Mouse (Mus musculus) urinary bladder, postnatal 36 days (tissue): ENCODE data around the gene AC170998.1.
A peak's percentile ranks its signal among the peaks of the same experiment; 100 is the strongest.
"Not testable (repeated sequence)": the region's sequence is repeated elsewhere in the genome, so short reads cannot be mapped to it uniquely, and the experiment has no call there.

ENCODE experiments used
- DNase-seq, 2 experiments: peaks; one replicate each; pipeline ENCODE4 v3.0.0; 2022; ENCODE audit warnings: low spot score in 2 of 2, mixed read lengths in 1 of 2

AC170998.1 gene

DNA sequence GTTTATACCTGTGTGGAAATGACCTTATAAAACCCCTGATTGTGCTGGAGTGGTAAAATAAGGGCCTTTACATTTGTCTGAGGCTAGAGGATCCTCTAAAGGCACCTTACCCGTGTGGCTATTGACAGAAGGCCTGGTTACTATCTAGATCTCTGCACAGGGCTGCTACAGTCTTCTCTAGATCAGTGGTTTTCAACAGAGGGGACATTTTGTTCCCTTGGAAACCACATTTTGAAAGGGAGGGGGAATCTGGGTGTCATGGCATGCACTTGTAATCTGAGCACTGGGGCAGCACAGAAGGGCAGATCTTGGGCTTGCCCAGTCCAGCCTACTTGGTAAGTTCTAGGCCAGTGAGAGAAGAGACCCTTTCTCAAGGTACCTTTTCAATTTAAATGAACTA, 19.2 kb upstream of the AC170998.1 start:
- no peak for DNase-seq

DNA sequence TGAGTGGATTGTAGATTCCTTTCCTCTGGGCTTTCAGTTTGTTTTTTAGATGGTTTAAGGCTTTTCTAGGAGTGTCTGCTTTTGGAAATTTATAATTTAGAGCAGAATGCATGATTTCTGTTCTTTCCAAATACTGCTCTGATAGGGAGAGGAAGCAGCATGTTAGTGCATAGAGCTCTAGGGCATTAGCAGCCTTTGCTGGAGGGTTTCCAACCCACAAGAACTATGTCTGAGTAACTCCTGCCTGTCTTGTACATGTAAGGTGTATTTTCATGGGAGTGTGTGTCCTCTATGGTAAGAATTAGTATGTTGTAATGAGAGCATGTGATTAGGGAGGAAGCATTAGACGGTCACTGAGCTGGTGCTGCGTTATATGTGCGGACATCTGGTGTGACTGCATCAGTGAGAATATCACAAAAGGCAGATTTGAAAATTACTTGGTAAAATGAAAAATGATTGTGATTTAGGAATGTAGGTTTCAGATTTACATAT, 18.7 kb upstream of the AC170998.1 start:
- no peak for DNase-seq

DNA sequence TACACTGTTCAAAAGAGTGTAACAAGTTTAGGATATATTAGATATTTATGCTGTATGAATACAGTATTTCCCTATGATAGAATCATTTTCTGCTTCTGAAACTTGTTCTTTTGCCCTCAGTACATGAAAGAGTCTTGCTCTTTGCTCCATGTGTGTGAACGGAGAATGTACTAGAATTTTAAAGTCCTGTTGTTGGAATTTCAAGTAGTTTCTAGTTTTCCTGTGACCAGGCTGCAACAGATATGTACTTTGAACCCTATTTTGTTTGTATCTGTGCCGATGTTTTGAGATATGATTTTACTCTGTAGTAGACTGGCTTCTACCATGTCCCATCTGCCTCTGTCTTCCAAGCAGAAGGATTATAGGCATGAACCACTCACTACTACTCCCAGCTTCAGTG, 18.1 kb upstream of the AC170998.1 start:
- no peak for DNase-seq

DNA sequence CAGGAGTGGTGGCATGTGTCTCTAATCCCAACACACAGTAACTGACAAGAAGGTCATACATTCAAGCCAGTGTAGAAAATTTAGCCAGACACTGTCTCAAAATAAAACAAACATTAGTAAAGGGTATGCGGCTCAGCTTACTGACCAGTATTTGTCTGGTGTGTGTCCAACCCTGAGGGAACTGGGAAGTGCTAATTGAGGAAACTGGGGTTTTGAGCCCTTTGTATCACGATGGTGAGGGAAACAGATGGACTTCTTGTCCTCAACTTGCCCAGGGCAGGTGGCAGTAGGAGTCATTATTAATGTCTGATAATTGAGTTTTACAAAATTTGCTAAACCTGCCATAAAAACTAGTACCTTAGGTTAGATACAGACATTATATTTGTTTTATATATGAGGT, 16.9 kb upstream of the AC170998.1 start:
- no peak for DNase-seq

DNA sequence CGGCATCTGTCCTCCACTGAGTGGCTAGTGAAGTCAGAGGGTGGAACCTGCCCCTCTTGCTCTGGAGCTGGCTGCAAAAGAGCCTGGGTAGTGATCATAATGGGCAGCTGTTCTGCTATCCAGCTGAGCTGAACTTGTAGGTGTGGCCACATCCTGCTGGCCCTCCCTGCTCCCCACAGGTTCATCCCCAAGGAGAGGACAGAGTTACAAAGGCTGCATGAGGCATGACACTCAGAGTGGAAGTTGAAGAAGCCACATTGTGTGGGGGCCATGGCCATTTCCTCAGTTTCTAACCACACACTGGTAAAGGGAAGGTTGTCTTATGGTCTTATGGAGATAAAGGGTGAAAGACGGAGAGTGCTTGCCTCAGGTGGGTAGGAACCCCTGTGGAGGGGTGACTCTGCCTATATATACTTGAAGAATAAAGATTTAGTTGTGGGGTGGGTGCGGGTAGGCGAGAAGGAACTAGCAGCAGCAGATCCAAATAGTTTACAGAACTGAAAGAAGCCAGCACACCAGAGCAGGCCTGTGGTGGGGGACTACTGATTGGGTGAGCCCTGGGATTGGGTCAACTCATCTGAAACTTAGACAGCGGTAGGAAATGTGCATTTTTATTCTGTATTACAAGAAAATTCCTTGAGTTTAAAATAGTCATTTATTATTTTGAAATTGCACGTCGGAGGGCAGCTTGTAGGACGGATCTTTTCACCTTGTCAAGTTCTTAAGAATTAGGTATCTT, 16.2 kb upstream of the AC170998.1 start:
- DNase-seq, result no peak

DNA sequence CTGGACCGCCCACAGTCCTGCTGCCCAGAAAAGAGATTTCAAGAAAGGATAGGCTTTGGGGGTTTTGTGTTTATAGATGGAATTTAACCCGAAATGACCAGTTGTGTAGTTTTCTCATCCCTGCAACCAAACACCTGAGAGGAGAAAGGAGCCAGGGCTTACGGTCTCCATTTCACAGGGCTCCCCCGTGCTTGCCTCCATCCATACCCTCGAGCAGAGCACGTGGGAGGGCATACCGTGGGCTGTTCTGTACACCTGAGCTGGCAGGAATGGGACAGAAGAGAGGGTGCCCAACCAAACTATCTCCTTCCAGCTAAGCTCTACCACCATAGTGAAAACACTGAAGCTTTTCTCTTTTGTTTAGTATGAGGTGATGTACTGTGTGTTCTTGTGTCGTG, 15.6 kb upstream of the AC170998.1 start:
- no peak for DNase-seq

DNA sequence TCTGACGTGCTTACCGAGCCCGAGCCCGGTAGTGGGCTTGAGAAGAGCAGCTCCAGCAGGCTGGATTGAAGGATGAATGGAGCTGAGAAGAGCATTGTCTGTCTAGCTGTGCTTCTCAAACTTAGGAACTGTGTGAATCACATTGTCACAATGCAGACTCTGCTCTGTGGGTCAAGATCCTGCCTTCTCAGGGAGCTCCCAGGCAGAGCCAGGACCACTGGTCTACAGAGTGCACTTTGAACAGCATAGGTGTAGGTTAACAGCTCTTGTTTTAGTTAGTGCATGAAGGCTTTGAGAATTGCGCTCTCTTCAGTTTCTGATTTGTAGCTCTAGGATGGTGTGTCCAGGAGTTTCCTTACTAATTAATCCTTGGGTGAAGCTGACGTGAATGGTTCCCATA, 14.6 kb upstream of the AC170998.1 start:
- DNase-seq, result no peak

DNA sequence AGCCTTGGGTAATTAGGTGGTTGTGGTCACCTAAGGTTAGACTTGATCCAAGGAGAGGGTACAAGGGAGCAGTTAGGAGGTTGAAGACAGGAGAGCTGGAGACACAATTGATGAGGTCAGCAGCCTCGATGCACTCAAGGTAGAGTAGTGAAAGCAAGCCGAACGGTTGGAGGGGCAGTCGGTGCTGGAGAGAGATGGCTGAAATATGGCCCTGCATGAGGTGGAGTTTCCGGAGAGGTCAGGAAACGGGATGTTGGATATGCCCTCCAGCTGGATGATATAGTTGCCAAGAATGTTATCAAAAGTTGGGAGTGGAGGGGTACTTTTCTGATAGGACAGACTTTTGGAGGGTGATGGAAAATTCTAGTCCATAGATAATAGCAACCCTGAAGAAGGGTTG, 13.6 kb upstream of the AC170998.1 start:
- DNase-seq, result no peak

DNA sequence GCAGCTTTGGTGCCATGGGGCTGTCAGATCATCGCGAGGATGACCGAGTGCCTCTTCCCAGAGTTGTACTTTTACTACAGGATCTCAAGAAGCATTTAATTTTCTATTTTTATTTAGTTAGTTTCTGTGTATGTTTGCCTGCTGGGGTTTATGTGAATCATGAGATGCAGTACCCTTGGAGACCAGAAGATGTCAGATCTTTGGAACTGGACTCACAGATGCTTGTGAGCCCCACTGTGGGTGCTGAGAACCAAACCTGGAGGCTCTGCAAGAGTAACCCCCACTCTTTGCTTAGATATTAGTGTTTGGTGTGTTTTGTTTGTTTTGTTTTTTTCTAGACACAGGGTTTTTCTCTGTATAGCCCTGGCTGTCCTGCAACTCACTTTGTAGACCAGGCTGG, 11.9 kb upstream of the AC170998.1 start:
- no peak for DNase-seq

DNA sequence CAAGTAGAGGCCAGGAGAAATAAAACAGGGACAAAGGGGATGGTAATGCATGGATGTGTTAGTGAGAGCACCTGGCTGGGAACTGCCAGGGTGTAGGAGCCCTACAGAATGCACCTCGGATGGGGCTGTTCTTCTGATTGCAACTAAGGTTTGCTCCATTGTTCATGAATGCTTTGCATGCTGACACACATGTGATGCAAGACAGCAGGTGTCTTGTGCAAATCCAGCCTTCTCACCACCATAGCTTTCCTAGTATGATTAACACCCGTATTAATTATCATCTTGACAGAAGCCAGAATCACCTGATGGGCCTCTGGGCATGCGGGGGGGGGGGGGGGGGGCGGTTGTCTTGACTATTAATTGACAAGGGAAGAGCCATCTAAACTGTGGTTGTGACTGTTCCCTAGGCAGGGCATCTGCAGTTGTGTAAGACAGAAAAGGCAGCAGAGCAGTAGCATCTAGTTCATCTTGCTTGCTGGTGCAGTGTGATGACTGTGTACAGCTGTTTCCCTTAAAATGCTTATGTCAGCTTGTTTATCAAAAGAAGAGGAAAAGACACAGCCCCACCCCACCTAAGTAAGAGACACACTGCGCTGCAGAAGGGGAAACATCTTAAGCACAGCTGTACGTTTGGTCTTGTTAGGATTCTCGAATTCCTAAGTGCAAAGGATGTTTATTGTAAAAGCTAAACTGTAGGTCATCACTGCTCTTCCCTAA, 9.9 kb upstream of the AC170998.1 start:
- DNase-seq, result no peak

DNA sequence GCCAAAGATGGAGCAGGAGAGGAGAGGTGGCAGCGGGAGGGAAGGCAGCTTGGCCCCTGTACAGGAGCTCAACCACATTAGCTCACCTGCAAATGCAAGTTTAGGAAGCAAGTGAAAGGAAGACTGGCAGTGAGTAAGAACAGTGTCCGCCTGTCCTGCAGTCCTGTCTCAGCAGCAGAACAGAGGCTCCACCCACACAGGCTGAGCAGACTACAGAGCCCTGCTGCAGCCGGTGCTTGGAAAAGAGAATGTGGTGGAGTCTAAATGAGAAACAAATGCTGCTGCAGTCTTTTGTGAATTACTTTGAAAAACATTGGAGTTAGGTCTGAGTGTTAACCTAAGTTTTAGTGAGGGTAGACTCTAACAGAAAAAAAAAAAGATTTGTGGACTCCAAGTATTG, 8.3 kb upstream of the AC170998.1 start:
- DNase-seq, result no peak

DNA sequence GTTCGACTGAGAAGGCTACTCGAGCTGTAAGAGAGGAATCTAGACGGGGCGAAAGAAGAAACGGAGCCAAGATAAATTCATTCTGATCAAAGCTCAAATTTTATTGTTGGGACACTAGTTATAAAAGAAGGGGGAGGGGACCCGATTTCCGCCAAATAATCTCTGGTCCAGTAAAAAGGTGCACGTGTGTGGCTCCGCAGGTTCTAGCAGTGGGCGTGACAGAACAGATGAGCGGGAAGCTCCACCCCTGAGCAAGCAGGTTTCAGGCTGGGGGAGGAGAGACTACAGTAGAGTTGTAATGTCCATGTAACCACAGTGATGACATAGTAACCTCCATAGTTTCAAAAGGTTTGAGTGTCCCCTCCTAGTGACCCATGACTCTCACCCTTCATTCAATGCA, 1.6 kb downstream of the AC170998.1 start:
- not testable (repeated sequence) for DNase-seq

DNA sequence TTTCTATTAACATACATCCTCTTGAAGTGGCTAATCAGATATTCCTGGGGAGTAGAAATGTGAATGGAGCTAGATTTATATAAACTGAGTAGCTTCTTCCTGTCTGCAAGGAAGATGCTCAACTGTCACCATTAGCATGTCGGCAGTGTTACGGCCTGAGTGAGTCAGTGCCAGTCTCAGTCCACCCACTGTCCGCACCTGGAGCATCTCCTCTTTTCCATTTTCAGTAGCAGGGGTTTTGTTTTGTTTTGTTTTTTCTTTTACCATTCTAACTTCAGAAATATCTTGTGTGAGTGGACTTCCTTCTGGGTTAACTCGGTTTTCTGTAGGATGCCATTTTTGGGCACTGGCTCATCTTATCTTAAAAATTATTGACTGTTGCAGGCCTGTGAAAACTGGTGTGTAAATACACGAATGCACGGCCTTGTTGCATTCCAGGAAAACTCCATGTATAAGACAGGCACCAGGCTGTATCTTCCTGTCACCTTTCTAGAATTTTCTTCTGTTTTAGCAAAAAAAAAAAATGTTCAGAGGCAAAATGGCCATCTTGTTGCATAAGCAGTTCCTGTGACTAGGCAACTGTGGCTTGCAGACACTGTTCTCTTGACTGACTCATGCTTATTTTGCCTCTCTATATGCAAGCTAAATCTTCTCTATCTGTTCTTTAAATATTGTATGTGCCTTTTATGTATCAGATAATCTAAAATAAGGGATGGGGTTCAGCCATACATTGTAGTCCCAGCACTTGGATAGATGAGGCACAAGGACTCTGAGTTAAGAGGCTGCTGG, 9.6 kb downstream of the AC170998.1 start:
- no peak for DNase-seq

DNA sequence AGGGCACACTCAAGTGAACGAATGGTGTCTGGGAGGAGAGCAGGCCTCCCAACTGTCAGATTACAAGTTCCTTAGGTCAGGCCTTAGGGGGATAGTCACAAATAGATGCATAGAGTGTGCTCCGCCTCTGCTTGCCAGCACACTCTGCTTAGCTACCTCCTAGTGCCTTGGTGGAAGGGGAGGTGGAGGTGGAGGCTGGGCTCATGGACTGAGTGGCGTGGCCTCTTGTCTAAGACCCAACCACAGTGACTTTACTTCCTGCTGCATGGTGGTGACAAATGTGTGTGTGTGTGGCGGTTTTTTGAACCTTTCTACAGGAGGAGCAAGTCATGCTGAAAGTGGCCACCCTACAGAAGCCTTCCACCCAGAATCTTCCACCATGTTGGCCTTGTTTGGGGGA, 10.6 kb downstream of the AC170998.1 start:
- DNase-seq, result no peak

DNA sequence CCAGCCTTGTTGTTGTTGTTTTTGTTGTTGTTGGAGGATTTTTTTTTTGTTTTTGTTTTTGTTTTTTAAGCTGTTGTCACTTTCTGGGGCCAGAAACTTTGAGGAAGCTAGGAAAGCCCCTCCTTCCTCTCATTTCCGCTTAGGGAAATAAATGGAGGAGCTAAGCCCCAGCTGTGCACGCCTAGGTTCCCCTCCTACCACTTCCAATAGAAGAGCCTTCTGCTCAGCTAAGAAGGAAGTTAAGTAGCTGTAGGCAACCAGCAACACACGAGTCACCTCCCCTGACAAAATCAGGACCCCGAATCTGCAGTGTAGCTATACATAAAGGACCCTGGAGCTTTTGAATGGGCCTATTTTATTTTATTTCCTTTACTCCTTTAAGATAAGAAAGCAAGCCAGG, 12.1 kb downstream of the AC170998.1 start:
- DNase-seq, result no peak

DNA sequence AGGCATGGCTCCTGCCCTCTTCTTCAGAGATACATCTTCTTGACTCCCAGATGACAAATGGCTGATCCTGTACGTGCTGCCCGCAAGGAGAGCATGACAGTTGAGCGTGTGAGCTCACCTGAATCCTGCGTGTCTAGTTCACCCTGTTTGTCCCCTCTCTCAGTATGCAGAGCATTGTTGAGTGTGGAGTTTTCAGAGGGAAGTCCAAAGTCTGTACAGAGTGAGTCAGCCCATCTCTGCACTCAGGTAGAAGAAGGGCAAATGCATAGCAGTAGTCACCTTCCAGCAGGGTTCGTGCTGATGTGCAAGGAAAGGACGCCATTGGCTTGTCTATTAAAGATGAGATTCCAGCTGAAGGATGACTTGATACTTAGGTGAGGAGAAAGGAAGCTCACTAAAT, 13.4 kb downstream of the AC170998.1 start:
- no peak for DNase-seq

DNA sequence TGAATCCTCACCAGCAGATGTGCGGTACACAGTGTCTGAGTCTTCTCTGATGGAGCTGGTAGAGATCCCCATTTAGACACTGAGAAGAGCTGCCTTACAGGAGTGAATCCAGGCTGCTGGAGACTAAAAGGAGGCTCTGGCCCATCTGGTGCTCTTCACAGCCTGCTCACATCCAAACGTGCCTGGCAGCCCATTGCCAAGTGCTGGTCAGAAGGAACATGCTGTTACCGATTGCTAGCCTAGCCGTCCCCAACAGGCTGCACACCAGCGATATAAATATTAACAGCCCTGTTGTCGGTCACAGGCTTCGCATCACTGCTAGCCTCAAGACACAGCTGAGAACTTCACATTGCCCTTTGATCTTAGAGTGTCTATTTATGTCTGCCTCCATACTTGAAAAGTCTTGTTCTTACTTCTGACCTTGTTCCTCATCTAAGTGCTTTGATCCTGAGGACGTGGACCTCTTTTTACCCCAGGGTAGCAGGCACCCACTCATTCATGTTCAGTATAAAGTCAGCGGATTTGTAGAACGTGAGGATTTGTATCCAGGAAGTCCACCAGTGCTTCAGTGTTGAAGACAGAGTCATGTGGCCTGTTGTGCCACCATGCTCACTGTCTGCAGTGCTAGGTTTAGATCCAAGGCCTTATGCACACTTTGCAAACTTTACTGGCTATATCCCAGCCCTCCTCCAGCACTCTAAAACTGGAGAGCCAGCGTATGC, 17.4 kb downstream of the AC170998.1 start:
- DNase-seq, result no peak

DNA sequence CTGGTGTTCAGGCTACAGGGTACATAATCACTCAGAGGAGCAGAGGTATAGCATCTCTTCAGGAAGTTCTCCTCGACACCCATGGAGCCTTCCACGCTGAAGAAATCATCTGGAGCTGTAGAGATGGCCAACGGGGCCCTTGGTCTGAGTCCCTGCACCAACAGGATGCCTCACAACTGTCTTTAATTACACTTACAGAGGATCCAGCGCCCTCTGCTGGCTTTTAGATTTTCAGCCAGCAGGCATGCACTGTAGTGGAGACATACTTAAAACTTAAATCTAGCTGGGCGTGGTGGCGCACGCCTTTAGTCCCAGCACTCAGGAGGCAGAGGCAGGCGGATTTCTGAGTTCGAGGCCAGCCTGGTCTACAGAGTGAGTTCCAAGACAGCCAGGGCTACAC, 18.0 kb downstream of the AC170998.1 start:
- no peak for DNase-seq

DNA sequence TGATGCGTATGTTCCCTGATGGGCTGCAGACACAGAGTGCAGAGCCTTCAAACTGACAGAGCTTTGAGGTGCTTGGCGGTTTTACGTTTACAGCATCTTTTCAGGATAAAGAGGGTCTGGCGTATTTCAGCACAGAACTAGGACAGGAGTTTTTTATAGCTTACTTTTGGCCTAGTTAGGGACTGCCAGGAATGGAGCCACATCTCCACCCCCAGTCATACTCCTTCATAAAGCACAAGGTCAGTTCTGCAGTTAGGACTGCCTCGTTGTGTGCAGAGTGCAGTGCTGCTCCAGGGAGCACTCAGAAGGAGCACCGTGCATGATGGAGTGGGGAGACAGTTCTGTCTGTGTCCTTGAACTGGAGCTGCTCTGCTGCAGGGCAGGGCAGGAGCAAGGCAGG, 19.9 kb downstream of the AC170998.1 start:
- no peak for DNase-seq

DNA sequence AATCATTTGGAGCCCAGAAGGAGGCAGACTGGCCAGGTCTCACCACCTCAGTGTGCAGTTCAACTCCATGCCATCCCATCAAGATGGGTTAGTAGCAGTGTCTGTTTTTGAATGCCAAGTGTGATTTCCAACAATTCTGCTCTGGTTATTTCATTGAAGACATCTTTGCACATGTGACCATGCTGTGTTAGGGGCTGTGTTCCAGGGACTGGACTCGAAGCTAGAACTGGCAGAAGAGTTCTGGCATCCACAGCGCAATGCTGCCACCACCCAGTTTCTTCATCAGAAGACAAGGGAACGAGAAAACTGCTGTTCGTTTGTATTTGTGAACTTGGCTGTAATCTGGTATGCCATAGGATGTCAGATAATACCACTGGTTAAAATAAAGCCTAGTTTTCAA, 22.1 kb downstream of the AC170998.1 start:
- DNase-seq, result no peak

DNA sequence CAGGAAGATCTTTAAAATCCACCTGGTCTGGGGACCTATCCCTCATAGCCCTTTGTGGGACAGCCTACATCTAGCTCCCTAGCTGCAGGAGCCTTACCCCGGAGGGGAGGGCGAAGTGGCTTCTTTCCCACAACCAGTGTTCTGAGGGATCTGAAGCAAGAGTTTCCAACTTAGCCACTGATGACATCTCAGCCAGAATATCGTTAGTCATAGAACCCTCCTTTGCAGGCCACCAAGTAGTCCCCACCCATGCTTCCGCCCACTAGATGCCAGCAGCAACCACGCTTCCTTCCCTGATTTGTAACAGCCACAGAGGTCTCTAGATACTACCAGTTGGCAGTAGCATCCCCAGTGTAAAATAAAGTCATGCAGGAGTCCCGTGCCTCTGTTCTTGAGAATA, 24.7 kb downstream of the AC170998.1 start:
- DNase-seq, result peak in 1 of 2 experiments; percentile 33

DNA sequence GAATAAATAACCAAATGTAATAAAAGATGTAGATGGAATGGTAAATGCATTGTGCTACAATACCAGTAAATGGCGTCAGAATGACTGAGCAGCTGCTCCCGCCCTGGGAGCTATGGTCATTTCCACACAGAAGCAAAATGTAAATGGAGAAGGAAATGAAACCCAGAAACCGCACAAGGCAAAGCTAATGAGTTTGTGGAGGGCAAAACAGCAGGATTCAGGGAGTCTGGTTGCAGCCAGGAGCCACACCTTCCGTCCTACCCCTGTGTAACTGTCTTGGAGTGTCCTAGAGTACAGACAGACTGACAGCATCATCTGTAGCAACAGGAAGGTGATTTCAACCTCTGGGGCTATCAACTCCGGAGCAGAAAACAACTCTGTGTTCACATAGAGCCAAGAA, 30.6 kb downstream of the AC170998.1 start:
- no peak for DNase-seq
